Mouse (Mus musculus): Measurements from ENCODE around the gene Mapt. TPM values are rescaled to one million over a fixed set of nuclear protein-coding genes. Genes with fewer than 3 reads are reported as not detected.

Gene Mapt
- total and polyA plus RNA-seq, 3 experiments, result 0.21 to 1.7 (median 0.64) TPM

DNA sequence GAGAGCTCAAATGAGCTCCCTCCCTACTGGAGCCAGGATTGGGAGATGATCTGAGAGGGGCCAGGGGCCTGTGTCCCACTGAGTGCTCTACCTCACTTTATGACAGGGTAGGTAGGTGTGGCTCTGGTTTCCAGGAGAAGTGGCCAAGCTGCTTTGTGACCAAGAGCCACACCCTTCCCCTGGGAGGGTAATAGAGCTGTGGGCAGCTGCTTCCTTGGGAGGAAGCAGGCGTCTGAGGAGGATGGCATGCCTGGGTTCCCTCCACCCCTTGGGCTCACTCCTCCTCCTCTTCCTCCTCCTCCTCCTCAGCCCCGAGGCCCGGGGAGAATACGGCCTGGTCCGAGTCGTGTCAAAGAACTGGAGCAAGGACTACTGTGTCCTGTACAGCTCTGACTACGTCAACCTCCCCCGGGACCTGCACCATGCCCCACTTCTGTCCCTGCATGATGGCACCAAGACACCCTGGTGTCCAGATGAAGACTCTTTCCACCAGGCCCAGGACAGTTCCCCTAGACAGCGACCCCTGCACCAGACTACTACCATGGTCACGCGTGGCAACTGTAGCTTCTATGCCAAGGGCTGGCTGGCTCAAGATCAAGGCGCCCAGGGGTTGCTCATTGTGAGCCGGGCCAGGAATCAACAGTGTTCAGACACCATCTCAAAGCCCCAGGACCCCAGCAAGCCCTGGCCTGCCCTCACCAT lies 44.9 kb upstream of the Mapt start, which contains the start of gene Sppl2c:
TSS of gene Sppl2c (plus strand) at position 193 of the 702 bp plus-strand sequence.
- DNase-seq (ENCODE audit: extremely low read depth), result no peak
- Histone ChIP-seq H3K36me3 (replicated peaks in 1 of 2; ENCODE audit: control insufficient read depth in 1 of 2, insufficient read depth in 1 of 2, low read length in 1 of 2) (no peaks in the 10 kb centered on the region), H3K4me3 (replicated peaks in 1 of 3; ENCODE audit: low read depth in 2 of 3, low read length in 2 of 3, poor library complexity in 1 of 3) (no peak within 1 kb of the TSS), H3K9me3 (replicated peaks; ENCODE audit: low read length) (no peaks in the 10 kb centered on the region), H3K9ac (ENCODE audit: insufficient read depth, low read depth) (no peak within 1 kb of the TSS), H3K27ac (ENCODE audit: insufficient read depth, low read depth) (no peak within 1 kb of the TSS), H3K27me3 (replicated peaks) (peaks cover 20% of the 10 kb centered on the region), H3K4me1 (ENCODE audit: control insufficient read depth in 1 of 2, insufficient read depth in 2 of 2) (peaks cover 7 to 21% of the 10 kb centered on the region in 2 experiments; a peak in 2 of 4 replicates), H3K4me2 (ENCODE audit: insufficient read depth, low read depth, poor library complexity, severe bottlenecking) (no peak within 1 kb of the TSS), H3K79me2 (replicated peaks; ENCODE audit: control insufficient read depth, extremely low read depth, insufficient read depth, poor library complexity, severe bottlenecking) (no peaks in the 10 kb centered on the region)
- dilution Hi-C loops (cut with MboI; ENCODE audit: extremely low pct_ligation_motif_present, extremely low pct_unique_long_range_greater_than_20kb, low sequenced_read_pairs) (no loop called here), in situ Hi-C loops (cut with MboI; ENCODE audit: low pct_ligation_motif_present, low pct_unique_long_range_greater_than_20kb, low sequenced_read_pairs) (no loop called here)
- TF ChIP-seq MAFK (IDR thresholded peaks at IDR 0.05; ENCODE audit: insufficient replicate concordance, low read length), result no peak
- no peak for TF ChIP-seq POLR2AphosphoS2 (IDR thresholded peaks at IDR 0.05; ENCODE audit: low read depth, low read length)
- TF ChIP-seq ZNF384 (IDR thresholded peaks at IDR 0.05; ENCODE audit: low read depth, low read length), result no peak

DNA sequence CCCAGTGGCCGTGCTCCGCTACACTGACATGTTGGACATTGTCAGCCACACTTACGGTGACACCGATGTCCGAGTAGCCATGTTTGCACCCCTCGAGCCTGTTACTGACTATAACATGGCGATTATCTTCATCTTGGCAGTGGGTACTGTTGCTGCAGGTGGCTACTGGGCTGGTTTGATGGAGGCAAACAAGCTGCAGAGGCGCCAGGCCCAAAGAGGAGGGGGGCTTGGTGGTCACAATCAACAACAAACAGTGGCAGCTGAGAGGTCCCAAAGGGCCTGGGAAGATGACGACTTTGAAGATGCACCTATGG lies 44.4 kb upstream of the Mapt start:
- no peak for TF ChIP-seq MAZ (IDR thresholded peaks at IDR 0.05; ENCODE audit: low read depth, low read length)
- no peaks in the 10 kb centered on the region for H3K36me3 ChIP-seq (replicated peaks in 1 of 2; ENCODE audit: control insufficient read depth in 1 of 2, insufficient read depth in 1 of 2, low read length in 1 of 2)
- peaks cover 7 to 21% of the 10 kb centered on the region in 2 experiments; a peak in 2 of 4 replicates for H3K4me1 ChIP-seq (ENCODE audit: control insufficient read depth in 1 of 2, insufficient read depth in 2 of 2)
- H3K79me2 ChIP-seq (replicated peaks; ENCODE audit: control insufficient read depth, extremely low read depth, insufficient read depth, poor library complexity, severe bottlenecking), result no peaks in the 10 kb centered on the region
- dilution Hi-C loops (cut with MboI; ENCODE audit: extremely low pct_ligation_motif_present, extremely low pct_unique_long_range_greater_than_20kb, low sequenced_read_pairs), result no loop called here
- peaks cover 3% of the 10 kb centered on the region for H3K9me3 ChIP-seq (replicated peaks; ENCODE audit: low read length)
- in situ Hi-C loops (cut with MboI; ENCODE audit: low pct_ligation_motif_present, low pct_unique_long_range_greater_than_20kb, low sequenced_read_pairs), result no loop called here
- H3K4me2 ChIP-seq (ENCODE audit: insufficient read depth, low read depth, poor library complexity, severe bottlenecking), result no peak overlapping the region
- no peak overlapping the region for H3K9ac ChIP-seq (ENCODE audit: insufficient read depth, low read depth)
- H3K27ac ChIP-seq (ENCODE audit: insufficient read depth, low read depth), result no peak overlapping the region
- DNase-seq (ENCODE audit: extremely low read depth), result no peak
- H3K4me3 ChIP-seq (replicated peaks in 1 of 3; ENCODE audit: low read depth in 2 of 3, low read length in 2 of 3, poor library complexity in 1 of 3), result no peak overlapping the region
- H3K27me3 ChIP-seq (replicated peaks), result peaks cover 21% of the 10 kb centered on the region

DNA sequence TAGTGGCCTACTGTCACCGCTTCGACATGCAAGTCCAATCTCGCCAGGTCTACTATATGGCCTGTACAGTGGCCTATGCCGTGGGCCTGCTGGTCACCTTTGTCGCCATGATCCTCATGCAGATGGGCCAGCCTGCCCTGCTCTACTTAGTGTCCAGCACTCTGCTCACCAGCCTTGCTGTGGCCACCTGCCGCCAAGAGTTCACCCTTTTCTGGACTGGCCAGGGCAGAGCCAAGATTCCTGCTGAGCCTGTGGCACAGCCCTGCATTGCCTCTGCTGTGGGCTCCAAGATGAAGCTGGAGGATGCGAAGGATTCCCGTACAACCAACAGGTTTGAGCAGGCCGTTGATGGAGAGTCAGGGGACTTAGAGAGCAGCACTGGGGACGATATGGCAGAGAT lies 43.4 kb upstream of the Mapt start:
- no peak overlapping the region for H3K4me2 ChIP-seq (ENCODE audit: insufficient read depth, low read depth, poor library complexity, severe bottlenecking)
- H3K27ac ChIP-seq (ENCODE audit: insufficient read depth, low read depth), result no peak overlapping the region
- in situ Hi-C loops (cut with MboI; ENCODE audit: low pct_ligation_motif_present, low pct_unique_long_range_greater_than_20kb, low sequenced_read_pairs), result no loop called here
- dilution Hi-C loops (cut with MboI; ENCODE audit: extremely low pct_ligation_motif_present, extremely low pct_unique_long_range_greater_than_20kb, low sequenced_read_pairs), result no loop called here
- DNase-seq (ENCODE audit: extremely low read depth), result no peak
- peaks cover 21% of the 10 kb centered on the region for H3K27me3 ChIP-seq (replicated peaks)
- no peak for TF ChIP-seq JUN (IDR thresholded peaks at IDR 0.05; ENCODE audit: insufficient read depth, low read depth, low read length)
- no peak for TF ChIP-seq IRF4 (IDR thresholded peaks at IDR 0.05; ENCODE audit: low read depth, low read length)
- no peak for TF ChIP-seq HCFC1 (IDR thresholded peaks at IDR 0.05; ENCODE audit: low read depth, low read length)
- TF ChIP-seq ZC3H11A (IDR thresholded peaks at IDR 0.05; ENCODE audit: low read depth, low read length), result no peak
- H3K79me2 ChIP-seq (replicated peaks; ENCODE audit: control insufficient read depth, extremely low read depth, insufficient read depth, poor library complexity, severe bottlenecking), result no peaks in the 10 kb centered on the region
- H3K4me1 ChIP-seq (ENCODE audit: control insufficient read depth in 1 of 2, insufficient read depth in 2 of 2), result peaks cover 7 to 21% of the 10 kb centered on the region in 2 experiments; a peak in 2 of 4 replicates
- H3K36me3 ChIP-seq (replicated peaks in 1 of 2; ENCODE audit: control insufficient read depth in 1 of 2, insufficient read depth in 1 of 2, low read length in 1 of 2), result no peaks in the 10 kb centered on the region
- no peak overlapping the region for H3K9ac ChIP-seq (ENCODE audit: insufficient read depth, low read depth)
- peaks cover 3% of the 10 kb centered on the region for H3K9me3 ChIP-seq (replicated peaks; ENCODE audit: low read length)
- H3K4me3 ChIP-seq (replicated peaks in 1 of 3; ENCODE audit: low read depth in 2 of 3, low read length in 2 of 3, poor library complexity in 1 of 3), result no peak overlapping the region

Data from CH12.LX (cell line).